Mouse (Mus musculus) right cerebral cortex, postnatal 10 days (tissue): Measurements from ENCODE around the gene Eef1a1.
"Not testable (repeated sequence)": the region's sequence is repeated elsewhere in the genome, so short reads cannot be mapped to it uniquely, and the experiment has no call there.

Experiments used
- DNase-seq, 2 experiments: peaks; one replicate each; pipeline ENCODE4 v3.0.0; 2021; ENCODE audit warnings: low spot score in 2 of 2

The Eef1a1 gene

GRCm38 (mm10) chr9:78488890-78489420 is at the start of gene Eef1a1:
Gene Eef1a1, minus strand, starts transcription at chr9:78489151.
- DNase-seq, result peak; percentile 43 to 64

- DNase-seq, result no peak
Measured at GRCm38 (mm10) chr9:78538421-78538820, 49.5 kb upstream of the Eef1a1 start.

GRCm38 (mm10) chr9:78537154-78537873 is 48.4 kb upstream of the Eef1a1 start:
- peak; percentile 59 to 69 for DNase-seq

GRCm38 (mm10) chr9:78534606-78535005 is 45.7 kb upstream of the Eef1a1 start:
- no peak for DNase-seq

- no peak for DNase-seq
Measured at GRCm38 (mm10) chr9:78533296-78533935, 44.5 kb upstream of the Eef1a1 start.

- no peak for DNase-seq
Measured at GRCm38 (mm10) chr9:78532341-78532819, 43.4 kb upstream of the Eef1a1 start.

GRCm38 (mm10) chr9:78531816-78532215 is 42.9 kb upstream of the Eef1a1 start:
- DNase-seq, result no peak

- DNase-seq, result peak; percentile 75 to 84
Measured at GRCm38 (mm10) chr9:78527767-78528381, 38.9 kb upstream of the Eef1a1 start.

GRCm38 (mm10) chr9:78527301-78527761 is 38.4 kb upstream of the Eef1a1 start:
- DNase-seq, result peak; percentile 64 to 76

- DNase-seq, result no peak
Measured at GRCm38 (mm10) chr9:78526206-78526605, 37.3 kb upstream of the Eef1a1 start.

- no peak for DNase-seq
Measured at GRCm38 (mm10) chr9:78525451-78526135, 36.6 kb upstream of the Eef1a1 start.

- DNase-seq, result peak; percentile 46 to 51
Measured at GRCm38 (mm10) chr9:78521689-78522088, 32.7 kb upstream of the Eef1a1 start.

GRCm38 (mm10) chr9:78520780-78521601 is 32.0 kb upstream of the Eef1a1 start:
- DNase-seq, result peak; percentile 77 to 87

- DNase-seq, result peak; percentile 51 to 63
Measured at GRCm38 (mm10) chr9:78520127-78520779, 31.3 kb upstream of the Eef1a1 start.

GRCm38 (mm10) chr9:78517237-78517636 is 28.3 kb upstream of the Eef1a1 start:
- DNase-seq, result not testable (repeated sequence)

GRCm38 (mm10) chr9:78516125-78516524 is 27.2 kb upstream of the Eef1a1 start:
- DNase-seq, result no peak

GRCm38 (mm10) chr9:78514681-78515080 is 25.7 kb upstream of the Eef1a1 start:
- no peak for DNase-seq

- no peak for DNase-seq
Measured at GRCm38 (mm10) chr9:78513776-78514500, 25.0 kb upstream of the Eef1a1 start.

- DNase-seq, result no peak
Measured at GRCm38 (mm10) chr9:78511705-78512104, 22.8 kb upstream of the Eef1a1 start.
